Mouse (Mus musculus) intestine, postnatal 0 days (tissue): ENCODE results near the gene Ifit2. TPM values are rescaled to one million over a fixed set of nuclear protein-coding genes. Genes with fewer than 3 reads are reported as not detected.

Source experiments
- ATAC-seq: fragments of 200-750 bp; cut with Nextera tagmentation; 2 replicates; pipeline ENCODE4 v1.8.0; 2017; ENCODE audit warnings: mild to moderate bottlenecking, moderate TSS enrichment, moderate library complexity
- H3K27ac ChIP-seq: fragments of 300-500 bp; sonication (generic); 2 replicates; pipeline ENCODE4 v1.5.1; 2014; ENCODE audit warnings: mild to moderate bottlenecking, low read depth, low read length, moderate library complexity
- H3K27me3 ChIP-seq: fragments of 300-500 bp; sonication (generic); replicated peaks from 2 replicates; pipeline ENCODE4 v1.6.1; 2014; ENCODE audit warnings: low read length, mixed read lengths; ENCODE audit not compliant: control insufficient read depth, insufficient read depth
- H3K36me3 ChIP-seq: fragments of 300-500 bp; sonication (generic); 2 replicates; pipeline ENCODE4 v1.6.1; 2014; ENCODE audit warnings: mild to moderate bottlenecking, moderate library complexity; ENCODE audit not compliant: control insufficient read depth, insufficient read depth
- H3K4me1 ChIP-seq: fragments of 300-500 bp; sonication (generic); replicated peaks from 2 replicates; pipeline ENCODE4 v1.6.1; 2014; ENCODE audit warnings: antibody characterized with exemption, low read length, mixed read lengths; ENCODE audit not compliant: control insufficient read depth, insufficient read depth
- H3K4me2 ChIP-seq: fragments of 300-500 bp; sonication (generic); replicated peaks from 2 replicates; pipeline ENCODE4 v1.6.1; 2014; ENCODE audit warnings: low read depth, mild to moderate bottlenecking, moderate library complexity
- H3K4me3 ChIP-seq: fragments of 300-500 bp; sonication (generic); 2 replicates; pipeline ENCODE4 v1.5.1; 2014; ENCODE audit warnings: low read depth, low read length
- H3K9ac ChIP-seq: fragments of 300-500 bp; sonication (generic); 2 replicates; pipeline ENCODE4 v1.6.1; 2014; ENCODE audit warnings: mild to moderate bottlenecking, low read depth, low read length
- H3K9me3 ChIP-seq: fragments of 300-500 bp; sonication (generic); 2 replicates; pipeline ENCODE4 v1.6.1; 2016; ENCODE audit warnings: mixed run types; ENCODE audit not compliant: control insufficient read depth
- CTCF ChIP-seq: sonication (generic); IDR thresholded peaks from 2 replicates; pipeline ENCODE4 v1.5.1; 2016; ENCODE audit warnings: low read depth, mild to moderate bottlenecking, control low read depth, antibody characterized with exemption, moderate library complexity
- WGBS: fragments of 180-500 bp; shearing (Covaris S2); extraction: QIAGEN DNeasy Blood & Tissue Kit; methylation state at CpG from one replicate; pipeline ENCODE4 v1.1.7; 2014; 5-methylcytosine and 5-hydroxymethylcytosine counted together
- polyA plus RNA-seq: library from polyadenylated mRNA; unstranded; fragments of >200 nt; fragmentation: Nextera tagmentation; extraction: Ambion mirVana; gene quantifications from 2 replicates; pipeline ENCODE4 v1.2.1, GENCODE M21; 2015

The Ifit2 gene
- polyA plus RNA-seq, 1 experiment from 2014 or later: 15.1 TPM

DNA sequence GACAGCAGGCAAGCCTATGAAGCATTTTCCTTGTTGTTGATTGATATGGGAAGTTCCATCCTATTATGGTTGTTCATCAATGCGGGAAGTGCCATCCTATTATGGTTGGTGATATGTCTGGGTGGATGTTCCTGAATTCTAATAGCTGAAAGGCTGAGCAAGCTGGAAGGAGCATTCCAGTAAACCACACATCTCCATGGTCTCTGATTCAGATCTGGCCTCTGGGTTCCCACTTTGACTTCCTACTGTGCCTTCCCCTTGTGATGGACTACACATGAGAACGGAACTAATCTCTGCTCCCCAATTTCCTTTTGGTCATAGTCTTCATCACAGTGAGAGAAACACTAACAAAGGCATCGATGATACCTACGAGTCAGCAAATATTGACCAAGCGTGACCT lies 70.4 kb downstream of the Ifit2 start:
- no peak for ATAC-seq
- Histone ChIP-seq H3K4me3 (no peak overlapping the region), H3K27ac (no peak overlapping the region), H3K4me1 (no peaks in the 10 kb centered on the region; the same call in 1 of the 2 replicates), H3K4me2 (no peak overlapping the region), H3K36me3 (peaks cover 3% of the 10 kb centered on the region; the same call in 1 of the 2 replicates), H3K27me3 (no peaks in the 10 kb centered on the region), H3K9me3 (no peaks in the 10 kb centered on the region), H3K9ac (no peak overlapping the region)
- no peak for TF ChIP-seq CTCF
- WGBS: 75% methylated on average over 5 of the region's 5 CpGs

DNA sequence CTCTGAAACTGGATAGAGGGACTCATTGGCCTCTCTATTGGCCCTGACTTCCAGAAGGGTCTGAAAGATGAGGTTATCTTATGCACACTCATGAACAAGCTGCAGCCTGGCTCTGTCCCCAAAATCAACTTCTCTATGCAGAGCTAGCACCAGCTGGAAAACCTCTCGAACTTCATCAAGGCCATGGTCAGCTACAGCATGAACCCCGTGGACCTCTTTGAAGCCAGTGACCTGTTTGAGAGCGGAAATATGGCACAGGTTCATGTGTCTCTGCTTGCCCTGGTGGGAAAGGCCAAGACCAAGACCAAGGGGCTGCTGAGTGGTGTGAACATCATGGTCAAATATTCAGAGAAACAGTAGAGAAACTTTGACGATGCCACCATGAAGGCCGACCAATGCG lies 73.3 kb downstream of the Ifit2 start:
- TF ChIP-seq CTCF: no peak
- H3K4me1 ChIP-seq: no peaks in the 10 kb centered on the region; the same call in 1 of the 2 replicates
- peaks cover 3% of the 10 kb centered on the region; the same call in 1 of the 2 replicates for H3K36me3 ChIP-seq
- H3K27me3 ChIP-seq: no peaks in the 10 kb centered on the region
- no peak for ATAC-seq
- no peaks in the 10 kb centered on the region for H3K9me3 ChIP-seq
- H3K27ac ChIP-seq: no peak overlapping the region
- peak overlapping the region; percentile 41 for H3K4me2 ChIP-seq
- H3K9ac ChIP-seq: no peak overlapping the region
- no peak overlapping the region for H3K4me3 ChIP-seq
- 92% methylated on average over 6 of the region's 6 CpGs for WGBS

- 79% methylated on average over 4 of the region's 4 CpGs for WGBS
- no peaks in the 10 kb centered on the region for H3K9me3 ChIP-seq
- H3K27me3 ChIP-seq: no peaks in the 10 kb centered on the region
- no peak for ATAC-seq
- no peak overlapping the region for H3K9ac ChIP-seq
- no peaks in the 10 kb centered on the region; the same call in 1 of the 2 replicates for H3K4me1 ChIP-seq
- peak overlapping the region; percentile 41 for H3K4me2 ChIP-seq
- no peak for TF ChIP-seq CTCF
- no peak overlapping the region for H3K4me3 ChIP-seq
- H3K27ac ChIP-seq: no peak overlapping the region
- H3K36me3 ChIP-seq: peaks cover 3% of the 10 kb centered on the region; the same call in 1 of the 2 replicates
Measured at GRCm38 (mm10) chr19:34624663-34625062, 74.2 kb downstream of the Ifit2 start.

Other genes starting within 250 kb of the Ifit2 start
- gene Ch25h, start 75.5 kb upstream of the Ifit2 start, polyA plus RNA-seq: 3.2 and 3.5 TPM in 2 replicates
- gene Lipa, start 23.2 kb upstream of the Ifit2 start, polyA plus RNA-seq: 191 and 206 TPM in 2 replicates
- gene Ifit3, start 32.8 kb downstream of the Ifit2 start, polyA plus RNA-seq: 43.5 and 50.2 TPM in 2 replicates
- 18.8 and 19.4 TPM in 2 replicates for gene Ifit1bl1, start 51.3 kb downstream of the Ifit2 start, polyA plus RNA-seq
- gene Ifit3b, start 57.3 kb downstream of the Ifit2 start, polyA plus RNA-seq: 2.2 and 2.3 TPM in 2 replicates
- 128 and 134 TPM in 2 replicates for gene Ifit1bl2, start 90.0 kb downstream of the Ifit2 start, polyA plus RNA-seq
- 87.0 and 90.6 TPM in 2 replicates for gene Ifit1, start 90.2 kb downstream of the Ifit2 start, polyA plus RNA-seq
- 5.3 and 6.8 TPM in 2 replicates for gene Slc16a12, start 196.6 kb downstream of the Ifit2 start, polyA plus RNA-seq